Mouse (Mus musculus): ENCODE data around the gene Ucp3. TPM values are rescaled to one million over a fixed set of nuclear protein-coding genes. Genes with fewer than 3 reads are reported as not detected.

Gene Ucp3
- total and polyA plus RNA-seq, 3 experiments = 0.33 TPM; not detected in 2

- Histone ChIP-seq H3K27me3 (ENCODE audit: insufficient read depth, low read length) (no peaks in the 10 kb centered on the region), H3K36me3 (replicated peaks) (peaks cover 27% of the 10 kb centered on the region), H3K4me3 (ENCODE audit: low read depth, low read length) (no peak overlapping the region), H3K9me3 (replicated peaks) (no peaks in the 10 kb centered on the region), H3K4me1 (ENCODE audit: insufficient read depth, low read depth, low read length) (peaks cover 16% of the 10 kb centered on the region)
- ATAC-seq (ENCODE audit: extremely low read depth, insufficient number of reproducible peaks, low FRiP score, poor library complexity, severe bottlenecking) = no peak
- no peak for DNase-seq (ENCODE audit: low spot score)
- TF ChIP-seq TAL1 (conservative IDR thresholded peaks at IDR 0.05; ENCODE audit: low read depth, low read length) (no peak), GATA2 (IDR thresholded peaks at IDR 0.05; ENCODE audit: borderline replicate concordance, low read depth, low read length) (no peak), CTCF (IDR thresholded peaks at IDR 0.05; ENCODE audit: low read depth, low read length) (no peak), GATA1 (IDR thresholded peaks at IDR 0.05; ENCODE audit: borderline replicate concordance, low read length) (no peak), POLR2AphosphoS5 (IDR thresholded peaks at IDR 0.05; ENCODE audit: insufficient replicate concordance, low read depth, low read length) (no peak)
These were observed 63.0 kb downstream of the Ucp3 start for GRCm38 (mm10) chr7:100535831-100536230.

Other genes starting within 250 kb of the Ucp3 start
- 20.8 and 22.5 TPM in 2 replicates for gene Pgm2l1, start 245.6 kb upstream of the Ucp3 start, total RNA-seq (2014; fragmentation: Nextera tagmentation)
- 21.0 and 22.6 TPM in 2 replicates for gene Pgm2l1, start 245.6 kb upstream of the Ucp3 start, total RNA-seq (2017)
- gene Pgm2l1, start 245.6 kb upstream of the Ucp3 start, polyA plus RNA-seq (2012) = 21.3 and 21.6 TPM in 2 replicates
- not detected in 2 replicates for gene P4ha3, start 187.5 kb upstream of the Ucp3 start, total RNA-seq (2014; fragmentation: Nextera tagmentation)
- 0.12 and 0.16 TPM in 2 replicates for gene P4ha3, start 187.5 kb upstream of the Ucp3 start, total RNA-seq (2017)
- gene P4ha3, start 187.5 kb upstream of the Ucp3 start, polyA plus RNA-seq (2012) = not detected in 2 replicates
- 66.0 and 76.2 TPM in 2 replicates for gene C2cd3, start 100.8 kb upstream of the Ucp3 start, total RNA-seq (2014; fragmentation: Nextera tagmentation)
- gene C2cd3, start 100.8 kb upstream of the Ucp3 start, total RNA-seq (2017) = 26.1 and 27.7 TPM in 2 replicates
- gene C2cd3, start 100.8 kb upstream of the Ucp3 start, polyA plus RNA-seq (2012) = 22.6 and 25.7 TPM in 2 replicates
- gene Ppme1, start 100.7 kb upstream of the Ucp3 start, total RNA-seq (2014; fragmentation: Nextera tagmentation) = 45.2 and 57.8 TPM in 2 replicates
- gene Ppme1, start 100.7 kb upstream of the Ucp3 start, total RNA-seq (2017) = 85.7 and 87.0 TPM in 2 replicates
- 54.4 and 61.1 TPM in 2 replicates for gene Ppme1, start 100.7 kb upstream of the Ucp3 start, polyA plus RNA-seq (2012)
- 688 and 701 TPM in 2 replicates for gene Ucp2, start 20.3 kb downstream of the Ucp3 start, total RNA-seq (2014; fragmentation: Nextera tagmentation)
- gene Ucp2, start 20.3 kb downstream of the Ucp3 start, total RNA-seq (2017) = 142 and 164 TPM in 2 replicates
- gene Ucp2, start 20.3 kb downstream of the Ucp3 start, polyA plus RNA-seq (2012) = 838 and 989 TPM in 2 replicates
- gene Dnajb13, start 42.0 kb downstream of the Ucp3 start, total RNA-seq (2014; fragmentation: Nextera tagmentation) = not detected in 2 replicates
- 0.16 and 0.35 TPM in 2 replicates for gene Dnajb13, start 42.0 kb downstream of the Ucp3 start, total RNA-seq (2017)
- not detected in 2 replicates for gene Dnajb13, start 42.0 kb downstream of the Ucp3 start, polyA plus RNA-seq (2012)
- 15.4 and 20.0 TPM in 2 replicates for gene Coa4, start 64.1 kb downstream of the Ucp3 start, total RNA-seq (2014; fragmentation: Nextera tagmentation)
- gene Coa4, start 64.1 kb downstream of the Ucp3 start, total RNA-seq (2017) = 21.9 and 22.0 TPM in 2 replicates
- gene Coa4, start 64.1 kb downstream of the Ucp3 start, polyA plus RNA-seq (2012) = 9.1 and 9.6 TPM in 2 replicates
- gene Rab6a, start 134.4 kb downstream of the Ucp3 start, total RNA-seq (2014; fragmentation: Nextera tagmentation) = 97.7 and 112 TPM in 2 replicates
- 71.9 and 89.2 TPM in 2 replicates for gene Rab6a, start 134.4 kb downstream of the Ucp3 start, total RNA-seq (2017)
- gene Rab6a, start 134.4 kb downstream of the Ucp3 start, polyA plus RNA-seq (2012) = 18.8 and 29.6 TPM in 2 replicates
- gene Mrpl48, start 135.3 kb downstream of the Ucp3 start, total RNA-seq (2014; fragmentation: Nextera tagmentation) = 19.4 and 21.4 TPM in 2 replicates
- gene Mrpl48, start 135.3 kb downstream of the Ucp3 start, total RNA-seq (2017) = 41.9 and 46.0 TPM in 2 replicates
- 1.3 and 1.7 TPM in 2 replicates for gene Mrpl48, start 135.3 kb downstream of the Ucp3 start, polyA plus RNA-seq (2012)
- not detected in 2 replicates for gene Plekhb1, start 189.4 kb downstream of the Ucp3 start, total RNA-seq (2014; fragmentation: Nextera tagmentation)
- 0.41 TPM in 1 of 2 replicates, not detected in the other for gene Plekhb1, start 189.4 kb downstream of the Ucp3 start, total RNA-seq (2017)
- not detected in 2 replicates for gene Plekhb1, start 189.4 kb downstream of the Ucp3 start, polyA plus RNA-seq (2012)
- gene Fam168a, start 233.6 kb downstream of the Ucp3 start, total RNA-seq (2014; fragmentation: Nextera tagmentation) = 63.6 and 88.2 TPM in 2 replicates
- gene Fam168a, start 233.6 kb downstream of the Ucp3 start, total RNA-seq (2017) = 14.8 and 16.3 TPM in 2 replicates
- gene Fam168a, start 233.6 kb downstream of the Ucp3 start, polyA plus RNA-seq (2012) = 49.3 and 51.9 TPM in 2 replicates